Mouse (Mus musculus) liver, embryonic 14.5 days (tissue): Measurements from ENCODE around the gene Lonrf2.

ENCODE experiments used
- CTCF ChIP-seq: IDR thresholded peaks from 2 replicates; pipeline ENCODE4 v1.5.1; 2016; ENCODE audit warnings: antibody characterized with exemption, low read depth, control low read depth
- EP300 ChIP-seq: IDR thresholded peaks from 2 replicates; pipeline ENCODE4 v1.6.1; 2016; ENCODE audit warnings: antibody characterized with exemption, low read depth

GRCm38 (mm10) chr1:38789988-38790602, 46.4 kb downstream of the Lonrf2 start:
- TF ChIP-seq CTCF (no peak), EP300 (no peak)
